In the genomic region with DNA sequence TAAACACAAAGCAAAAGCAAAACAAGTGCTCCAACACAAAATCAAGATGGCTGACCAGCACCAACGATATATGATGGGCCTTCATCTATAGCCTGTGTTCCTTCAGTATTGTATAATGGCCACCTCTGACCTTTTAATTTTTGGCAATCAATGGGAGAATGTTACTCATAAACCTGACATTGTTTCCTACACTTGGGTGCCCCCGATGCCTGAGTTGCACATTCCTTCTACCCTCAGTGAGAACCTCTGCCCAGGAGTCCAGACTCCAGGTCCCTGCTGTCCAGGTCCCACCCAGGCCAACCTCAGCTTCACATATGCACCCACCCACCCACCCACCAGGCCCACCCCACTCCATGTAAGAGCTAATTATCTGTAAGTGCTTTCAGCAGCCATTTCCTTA, we compare ENCODE assay signal across 20 mouse cellular contexts.
"Had no signal": no experiment of that assay in that cellular context is flagged by ENCODE, and none has a peak within 500 bp of the region (broad histone marks: within the 10 kb centered on the region; RNA-seq: fewer than 3 reads in every experiment).

No protein-coding gene starts in this region.

- ATAC-seq: intestine, postnatal 0 days; liver, postnatal 0 days; lung, postnatal 0 days; midbrain, embryonic 16.5 days had no signal

- H3K4me1 ChIP-seq: midbrain, embryonic 12.5 days; neural tube, embryonic 15.5 days; stomach, embryonic 15.5 days had no signal

- H3K36me3 ChIP-seq: limb, embryonic 12.5 days; limb, embryonic 15.5 days; midbrain, embryonic 12.5 days; neural tube, embryonic 15.5 days; stomach, embryonic 15.5 days had no signal

- H3K4me2 ChIP-seq: limb, embryonic 12.5 days; limb, embryonic 15.5 days; liver, embryonic 11.5 days; lung, embryonic 14.5 days; midbrain, embryonic 12.5 days; neural tube, embryonic 15.5 days; stomach, embryonic 15.5 days had no signal

- H3K4me3 ChIP-seq: limb, embryonic 12.5 days; limb, embryonic 15.5 days; midbrain, embryonic 12.5 days; myocyte; neural tube, embryonic 15.5 days; stomach, embryonic 15.5 days had no signal

- H3K27ac ChIP-seq: limb, embryonic 12.5 days; limb, embryonic 15.5 days; liver, embryonic 14.5 days; macrophage; midbrain, embryonic 12.5 days; neural tube, embryonic 15.5 days; stomach, embryonic 15.5 days had no signal

- H3K9me3 ChIP-seq: limb, embryonic 15.5 days; midbrain, embryonic 12.5 days; neural tube, embryonic 15.5 days; stomach, embryonic 15.5 days had no signal

- H3K27me3 ChIP-seq: midbrain, embryonic 12.5 days; neural tube, embryonic 15.5 days; stomach, embryonic 15.5 days had no signal

- H3K9ac ChIP-seq: limb, embryonic 12.5 days; limb, embryonic 15.5 days; liver, embryonic 14.5 days; liver, postnatal 0 days; lung, embryonic 14.5 days; midbrain, embryonic 12.5 days; neural tube, embryonic 15.5 days; stomach, embryonic 15.5 days had no signal

- DNase-seq: layer of hippocampus, postnatal 36 days; left cerebral cortex, postnatal 4 days; liver, postnatal 0 days; lung, embryonic 14.5 days; right cerebral cortex, adult 18-20 months; right cerebral cortex, postnatal 14 days; right cerebral cortex, postnatal 4 days; thymus, postnatal 36 days had no signal
